Mouse (Mus musculus) liver, adult (tissue): Measurements from ENCODE around the gene Rasgef1b.

ENCODE experiments used
- GATA4 ChIP-seq: IDR thresholded peaks from 2 replicates; pipeline ENCODE4 v1.6.1; 2014; ENCODE audit warnings: mild to moderate bottlenecking, low read length; ENCODE audit not compliant: insufficient replicate concordance

Gene Rasgef1b

GRCm38 (mm10) chr5:99380882-99381281 lies 348.0 kb downstream of the Rasgef1b start:
- peak; percentile 62; the same call in 1 of the 2 replicates for TF ChIP-seq GATA4

GRCm38 (mm10) chr5:99380166-99380565 lies 348.7 kb downstream of the Rasgef1b start:
- TF ChIP-seq GATA4, result peak; percentile 62; the same call in 1 of the 2 replicates

- no peak for TF ChIP-seq GATA4
These were observed 350.2 kb downstream of the Rasgef1b start for GRCm38 (mm10) chr5:99378437-99379226.

GRCm38 (mm10) chr5:99375725-99376124 lies 353.1 kb downstream of the Rasgef1b start:
- no peak for TF ChIP-seq GATA4

GRCm38 (mm10) chr5:99374460-99374859 lies 354.4 kb downstream of the Rasgef1b start:
- TF ChIP-seq GATA4, result no peak

GRCm38 (mm10) chr5:99373570-99374151 lies 355.2 kb downstream of the Rasgef1b start:
- TF ChIP-seq GATA4, result no peak

GRCm38 (mm10) chr5:99370636-99371035 lies 358.2 kb downstream of the Rasgef1b start:
- TF ChIP-seq GATA4, result no peak

GRCm38 (mm10) chr5:99369256-99369655 lies 359.6 kb downstream of the Rasgef1b start:
- TF ChIP-seq GATA4, result no peak

GRCm38 (mm10) chr5:99368615-99369014 lies 360.2 kb downstream of the Rasgef1b start:
- TF ChIP-seq GATA4, result no peak

- no peak for TF ChIP-seq GATA4
These were observed 368.3 kb downstream of the Rasgef1b start for GRCm38 (mm10) chr5:99360531-99360930.

- TF ChIP-seq GATA4, result no peak
These were observed 369.6 kb downstream of the Rasgef1b start for GRCm38 (mm10) chr5:99359251-99359650.

GRCm38 (mm10) chr5:99354640-99355132 lies 374.2 kb downstream of the Rasgef1b start:
- TF ChIP-seq GATA4, result no peak

GRCm38 (mm10) chr5:99350030-99350429 lies 378.8 kb downstream of the Rasgef1b start:
- no peak for TF ChIP-seq GATA4

- peak; percentile 96 for TF ChIP-seq GATA4
These were observed 380.5 kb downstream of the Rasgef1b start for GRCm38 (mm10) chr5:99348257-99348849.

- no peak for TF ChIP-seq GATA4
These were observed 386.3 kb downstream of the Rasgef1b start for GRCm38 (mm10) chr5:99342527-99342926.
